Mouse (Mus musculus) embryonic stem cell, embryonic (primary cell): ENCODE results near the gene Gm9507.
"Not testable (repeated sequence)": the region's sequence is repeated elsewhere in the genome, so short reads cannot be mapped to it uniquely, and the experiment has no call there.

Experiments
- CTCF ChIA-PET, 4 experiments: fragments of 300-600 bp in 2 of 4; fragments of 350-600 bp in 2 of 4; sonication (Branson Sonifier 250); formaldehyde crosslinking; loops; one replicate each; lab custom pipeline; 2022; ENCODE audit warnings: inconsistent platforms in 2 of 4; lab: Charles Lee
- POLR2A ChIA-PET, 4 experiments: fragments of 300-600 bp in 2 of 4; fragments of 350-600 bp in 2 of 4; sonication (Branson Sonifier 250); formaldehyde crosslinking; loops; one replicate each; lab custom pipeline; 2022; ENCODE audit warnings: antibody characterized with exemption in 4 of 4, inconsistent platforms in 1 of 4; lab: Charles Lee

Gene Gm9507

GRCm38 (mm10) chr10:77787876-77788275 is 23.8 kb downstream of the Gm9507 start, which contains the start of gene Gm7137:
Gm7137 (minus strand) TSS chr10:77788200.
- POLR2A ChIA-PET, CTCF ChIA-PET: not testable (repeated sequence)

- POLR2A ChIA-PET, CTCF ChIA-PET: not testable (repeated sequence)
Observed at GRCm38 (mm10) chr10:77783396-77783795, 28.2 kb downstream of the Gm9507 start.

- CTCF ChIA-PET, POLR2A ChIA-PET: not testable (repeated sequence)
Observed at GRCm38 (mm10) chr10:77782442-77782841, 29.2 kb downstream of the Gm9507 start, which contains the start of gene Gm3250. Gm3250 (minus strand) TSS chr10:77782542.

GRCm38 (mm10) chr10:77776844-77777243 is 34.8 kb downstream of the Gm9507 start, which contains the start of gene Gm7138:
Gm7138 (minus strand) TSS chr10:77776944.
- POLR2A ChIA-PET, CTCF ChIA-PET: not testable (repeated sequence)

- POLR2A ChIA-PET, CTCF ChIA-PET: not testable (repeated sequence)
Observed at GRCm38 (mm10) chr10:77772142-77772541, 39.5 kb downstream of the Gm9507 start.

GRCm38 (mm10) chr10:77771225-77771624 is 40.4 kb downstream of the Gm9507 start, which contains the start of gene Gm3238:
Gm3238 (minus strand) TSS chr10:77771325.
- POLR2A ChIA-PET, CTCF ChIA-PET: not testable (repeated sequence)

DNA sequence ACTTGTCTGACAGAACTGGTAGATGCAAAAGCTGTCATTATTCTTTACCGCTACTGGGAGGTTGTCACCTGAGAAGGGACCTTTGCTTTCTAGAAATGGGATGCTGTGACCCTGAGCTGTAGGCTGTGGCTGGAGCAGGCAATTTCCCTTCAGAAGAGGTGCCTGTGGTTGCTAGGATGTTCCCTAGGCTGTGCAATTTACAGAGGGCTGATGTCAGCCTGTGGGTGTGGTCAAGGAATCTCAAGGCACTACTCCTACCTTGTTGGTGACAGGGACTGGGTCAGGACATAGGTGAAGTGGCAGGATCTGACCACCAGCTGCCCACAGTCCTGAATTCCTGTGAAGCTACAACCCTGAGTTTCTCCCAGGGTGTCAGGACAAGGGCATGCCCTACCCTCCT is 41.9 kb downstream of the Gm9507 start:
- POLR2A ChIA-PET: no interaction called here

More for the DNA sequence above, 41.9 kb downstream of the Gm9507 start:
- CTCF ChIA-PET: no interaction called here
